In the genomic region with DNA sequence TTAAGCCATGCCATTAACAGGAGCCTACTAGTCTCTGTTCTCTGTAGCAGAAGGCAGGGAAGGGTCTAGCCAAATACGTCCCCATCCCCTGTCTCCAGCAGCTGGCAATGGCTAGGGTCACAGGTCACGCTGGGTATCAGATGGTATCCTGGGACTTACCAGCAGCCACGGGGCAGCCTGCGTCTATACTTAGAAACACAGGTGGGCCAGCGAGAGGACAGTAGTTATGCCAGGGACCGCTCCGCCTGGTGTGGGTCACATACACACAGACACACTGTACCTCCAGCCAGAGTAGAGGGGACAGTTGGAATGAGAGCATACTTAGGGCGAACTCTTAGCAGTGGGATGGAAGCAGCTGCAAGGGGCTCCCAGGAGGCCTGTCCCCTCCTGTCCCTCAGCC, we compare ENCODE assay signal across 11 mouse cellular contexts.
A peak's percentile ranks its signal among the peaks of the same experiment; 100 is the strongest.
DNase-seq lines count a peak whose midpoint lies in the region; ATAC-seq and TF ChIP-seq lines count a peak whose summit lies in the region.
"Had no signal": no experiment of that assay in that cellular context is flagged by ENCODE, and none has a peak within 500 bp of the region (broad histone marks: within the 10 kb centered on the region; RNA-seq: fewer than 3 reads in every experiment).

No protein-coding gene starts in this region.

- 0 out of 2 replicates have a peak, but pooled peaks have one; percentile 19 for ATAC-seq in embryonic facial prominence, embryonic 11.5 days (replicated peaks; ENCODE audit: insufficient number of reproducible peaks, low FRiP score, low TSS enrichment, low read depth)
- ATAC-seq in liver, embryonic 13.5 days (ENCODE audit: low read depth) = no peak
- ATAC-seq: forebrain, embryonic 13.5 days had no signal

- no peak for TF ChIP-seq CTCF in layer of hippocampus, adult 2 months (conservative IDR thresholded peaks at IDR 0.05)

- H3K9me3 ChIP-seq in embryonic facial prominence, embryonic 11.5 days (replicated peaks; ENCODE audit: control insufficient read depth, low read length) = no peaks in the 10 kb centered on the region
- no peaks in the 10 kb centered on the region for H3K9me3 ChIP-seq in liver, embryonic 13.5 days (replicated peaks)
- H3K9me3 ChIP-seq: forebrain, embryonic 13.5 days had no signal

- no peaks in the 10 kb centered on the region for H3K36me3 ChIP-seq in embryonic facial prominence, embryonic 11.5 days (replicated peaks; ENCODE audit: control insufficient read depth, insufficient read depth, low read depth, low read length)
- no peaks in the 10 kb centered on the region for H3K36me3 ChIP-seq in liver, embryonic 13.5 days

- H3K27me3 ChIP-seq in embryonic facial prominence, embryonic 11.5 days (ENCODE audit: control insufficient read depth, insufficient read depth, low read length) = no peaks in the 10 kb centered on the region
- no peaks in the 10 kb centered on the region for H3K27me3 ChIP-seq in liver, embryonic 13.5 days
- H3K27me3 ChIP-seq: forebrain, embryonic 13.5 days had no signal

- no peak overlapping the region for H3K4me2 ChIP-seq in embryonic facial prominence, embryonic 11.5 days (ENCODE audit: low read depth, low read length)
- peak overlapping the region; percentile 18 for H3K4me2 ChIP-seq in liver, embryonic 13.5 days
- H3K4me2 ChIP-seq: forebrain, embryonic 13.5 days had no signal

- H3K27ac ChIP-seq in layer of hippocampus, adult 2 months = peak overlapping the region; percentile 64
- no peak overlapping the region for H3K27ac ChIP-seq in embryonic facial prominence, embryonic 11.5 days (replicated peaks; ENCODE audit: low read depth, low read length)
- peak overlapping the region; percentile 95 for H3K27ac ChIP-seq in liver, embryonic 13.5 days
- H3K27ac ChIP-seq: forebrain, embryonic 13.5 days had no signal

- H3K4me1 ChIP-seq in embryonic facial prominence, embryonic 11.5 days (ENCODE audit: control insufficient read depth, insufficient read depth, low read length) = no peaks in the 10 kb centered on the region
- peaks cover 96% of the 10 kb centered on the region for H3K4me1 ChIP-seq in liver, embryonic 13.5 days (replicated peaks)

- no peak overlapping the region for H3K4me3 ChIP-seq in layer of hippocampus, adult 2 months
- no peak overlapping the region for H3K4me3 ChIP-seq in embryonic facial prominence, embryonic 11.5 days (ENCODE audit: low read depth, low read length)
- H3K4me3 ChIP-seq in liver, embryonic 13.5 days (replicated peaks) = no peak overlapping the region
- H3K4me3 ChIP-seq: forebrain, embryonic 13.5 days had no signal

- DNase-seq in layer of hippocampus, adult 2 months (ENCODE audit: low spot score in 2 of 2) = no peak
- DNase-seq in layer of hippocampus, postnatal 10 days (ENCODE audit: low spot score in 2 of 2) = no peak
- no peak for DNase-seq in embryonic facial prominence, embryonic 11.5 days (ENCODE audit: low spot score)
- DNase-seq in gastrocnemius, adult 18-20 months (ENCODE audit: low spot score) = peak; percentile 82
- no peak for DNase-seq in liver, embryonic 13.5 days
- DNase-seq in thymus, postnatal 0 days (ENCODE audit: low spot score) = no peak
- no peak for DNase-seq in yolk sac, embryonic 10.5 days (ENCODE audit: low spot score)
- DNase-seq: adrenal gland, postnatal 25 days; cerebellum, adult 9-11 months; kidney, adult 18-20 months had no signal

- H3K9ac ChIP-seq in embryonic facial prominence, embryonic 11.5 days (replicated peaks; ENCODE audit: low read length) = no peak overlapping the region
- H3K9ac ChIP-seq in liver, embryonic 13.5 days = peak overlapping the region; percentile 44
- H3K9ac ChIP-seq: forebrain, embryonic 13.5 days had no signal

- 64% methylated on average over 8 of the region's 8 CpGs for WGBS in embryonic facial prominence, embryonic 11.5 days
- WGBS in liver, embryonic 13.5 days (ENCODE audit: insufficient replicate concordance) = 84% methylated on average over 8 of the region's 8 CpGs
